Mouse (Mus musculus): ENCODE measurements around the gene Itga2b.

The Itga2b gene

DNA sequence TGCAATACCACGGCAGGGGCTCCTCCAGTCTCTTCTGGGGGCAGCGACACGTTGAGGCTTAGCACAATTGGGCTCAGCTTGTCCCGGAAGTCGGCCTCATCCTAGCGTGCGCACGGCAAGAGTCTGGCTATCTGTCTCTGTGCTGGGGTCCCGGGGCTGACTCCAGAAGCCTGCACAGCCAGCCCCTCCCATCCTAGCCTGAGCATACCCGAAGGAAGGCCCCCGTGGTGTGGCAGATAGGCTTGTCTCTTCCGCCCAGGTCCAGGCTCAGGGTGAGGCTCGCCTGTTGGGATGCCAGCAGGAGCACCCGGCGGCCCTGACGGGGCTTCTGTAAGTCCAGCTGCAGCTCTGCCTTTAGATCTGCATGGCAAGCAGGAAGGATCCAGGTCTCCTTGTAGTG, 9.4 kb downstream of the Itga2b start:
- DNase-seq (ENCODE audit: low read depth, low spot score): no peak

DNA sequence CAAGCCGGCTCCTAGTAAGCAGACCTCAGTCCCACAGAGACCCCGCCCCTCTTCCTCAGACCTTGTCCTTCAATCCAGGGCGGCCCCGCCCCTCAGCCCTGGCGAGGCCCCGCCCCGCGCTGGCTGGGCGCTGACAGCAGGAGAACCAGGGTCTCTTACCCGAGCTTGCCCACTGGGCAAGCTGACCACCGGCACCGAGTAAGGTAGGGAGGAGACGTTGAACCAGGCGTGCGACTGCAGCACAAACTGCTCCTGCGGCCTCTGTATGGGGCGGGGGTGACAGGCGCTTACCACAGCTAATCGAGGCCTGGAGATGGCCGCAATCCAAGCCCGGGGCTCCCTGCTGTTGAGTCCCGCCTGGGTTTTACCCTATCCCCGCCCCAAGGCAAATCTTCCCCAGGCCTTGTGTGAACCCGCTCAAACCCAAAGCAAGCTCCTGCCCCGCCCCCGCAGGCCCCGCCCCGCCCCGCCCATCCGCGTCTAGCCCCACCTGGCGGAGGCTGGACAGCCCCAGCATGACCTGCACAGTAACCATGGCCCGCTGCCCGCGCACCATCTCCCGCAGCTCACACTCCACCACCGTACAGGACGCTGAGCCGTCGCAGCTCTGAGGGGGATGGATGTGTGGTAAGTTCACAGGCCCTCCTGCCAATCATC, 14.1 kb downstream of the Itga2b start:
- no peak for DNase-seq (ENCODE audit: low read depth, low spot score)

DNA sequence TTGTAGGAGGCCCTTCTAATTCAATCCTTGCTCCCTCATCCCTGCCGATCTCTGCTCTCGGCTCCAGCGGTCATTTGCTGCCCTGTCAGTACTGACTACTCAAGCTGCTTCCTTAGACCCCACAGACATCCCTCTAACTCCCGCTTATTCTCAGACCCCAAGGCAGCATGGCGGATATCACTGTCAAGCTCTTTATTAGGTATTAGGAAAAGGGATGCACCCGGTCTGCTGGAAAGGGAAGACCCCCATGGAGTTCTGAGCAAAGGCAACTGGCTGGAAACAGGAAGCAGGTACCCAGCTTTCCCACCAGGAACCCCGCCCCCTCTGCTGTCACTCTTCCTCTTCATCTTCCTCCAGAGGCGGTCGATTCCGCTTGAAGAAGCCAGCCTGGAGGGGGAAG, 16.8 kb downstream of the Itga2b start:
- no peak for DNase-seq (ENCODE audit: low read depth, low spot score)

DNA sequence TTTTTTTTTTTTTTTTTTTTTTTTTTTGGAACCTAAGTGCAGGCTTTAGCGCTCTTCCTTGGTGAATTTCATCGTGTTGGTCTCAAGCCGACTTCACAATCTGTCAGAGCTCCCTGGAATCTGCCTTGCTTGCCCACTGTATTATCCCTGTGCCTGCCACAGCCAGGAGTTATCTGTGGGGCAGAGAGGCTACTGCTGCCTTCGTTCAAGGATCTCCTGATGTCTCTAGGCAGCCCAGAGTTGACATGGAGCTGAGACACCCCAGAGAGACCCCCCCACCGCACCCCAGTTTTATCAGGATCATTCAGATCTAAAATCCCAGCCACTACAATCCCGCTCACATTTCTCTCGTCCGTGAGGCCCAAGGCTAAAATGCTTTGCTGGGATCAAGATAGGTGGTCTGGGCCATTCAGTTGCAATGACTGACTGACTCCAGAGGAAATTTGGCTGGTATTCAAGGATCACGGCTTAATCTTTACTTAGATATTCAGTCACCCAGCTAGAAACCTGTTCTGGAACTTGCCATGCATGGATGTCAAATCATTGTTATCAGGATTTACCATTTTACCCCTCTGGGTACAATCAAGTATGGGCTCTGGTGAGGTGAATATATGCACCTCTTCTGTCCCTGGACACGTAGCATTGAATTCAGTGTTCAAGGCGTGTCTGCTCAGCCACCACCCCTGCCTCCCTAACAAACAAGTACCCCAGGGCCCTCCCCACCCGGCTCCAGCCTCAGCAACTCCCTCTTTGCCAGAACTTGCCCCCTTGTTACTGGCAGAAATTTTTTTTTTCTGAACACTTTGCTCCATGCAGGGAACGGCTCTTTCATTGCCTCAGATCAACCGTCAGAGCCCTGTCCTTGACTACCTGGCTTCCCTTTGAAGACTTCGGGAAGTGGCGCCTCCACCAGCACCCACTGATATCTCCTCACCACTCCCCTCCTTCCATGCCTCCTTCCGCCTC, 20.6 kb downstream of the Itga2b start:
- DNase-seq (ENCODE audit: low read depth, low spot score): no peak

DNA sequence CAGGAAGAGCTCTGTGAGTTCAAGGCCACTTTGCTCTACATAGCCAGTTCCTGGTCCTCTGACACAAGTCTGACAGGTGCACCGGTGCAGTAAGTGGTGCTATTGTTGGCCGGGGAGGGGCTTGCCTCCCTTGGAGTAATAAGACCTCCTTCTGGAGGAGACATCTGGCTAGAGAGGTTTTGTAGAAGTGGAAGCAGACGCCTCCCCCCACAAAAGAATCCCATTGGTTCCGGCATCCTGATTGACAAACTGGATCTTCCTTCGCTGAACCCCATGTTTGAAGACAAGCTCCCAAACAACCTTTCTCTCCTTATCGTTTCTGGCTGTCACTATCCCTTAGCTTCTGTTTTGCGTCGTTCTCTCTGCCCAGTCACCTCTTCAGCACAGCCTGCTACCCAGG, 21.6 kb downstream of the Itga2b start:
- no peak for DNase-seq (ENCODE audit: low read depth, low spot score)

DNA sequence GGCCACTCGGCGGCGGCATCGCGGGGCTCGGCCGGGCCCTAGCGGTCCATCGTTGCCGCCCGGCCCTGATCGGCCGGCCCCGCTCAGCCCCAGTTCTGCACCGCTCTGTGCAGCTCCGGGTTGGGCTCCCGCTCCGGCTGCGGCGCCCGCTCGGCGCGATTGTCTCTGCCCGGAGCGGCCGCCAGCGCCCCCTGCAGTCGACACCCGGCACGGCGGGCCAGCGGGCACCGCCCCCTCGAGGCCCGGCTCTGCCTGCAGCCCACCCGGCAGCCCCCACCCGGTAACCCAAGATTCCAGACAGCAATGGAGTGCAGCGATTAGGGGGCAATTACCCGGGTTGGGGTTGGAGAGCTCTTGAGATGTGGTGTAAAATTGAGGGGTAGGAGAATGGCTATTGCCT, 22.4 kb downstream of the Itga2b start, which contains the start of gene Fam171a2:
Fam171a2 (minus strand) TSS at position 186 of the 400 bp plus-strand sequence.
- no peak for DNase-seq (ENCODE audit: low read depth, low spot score)

DNA sequence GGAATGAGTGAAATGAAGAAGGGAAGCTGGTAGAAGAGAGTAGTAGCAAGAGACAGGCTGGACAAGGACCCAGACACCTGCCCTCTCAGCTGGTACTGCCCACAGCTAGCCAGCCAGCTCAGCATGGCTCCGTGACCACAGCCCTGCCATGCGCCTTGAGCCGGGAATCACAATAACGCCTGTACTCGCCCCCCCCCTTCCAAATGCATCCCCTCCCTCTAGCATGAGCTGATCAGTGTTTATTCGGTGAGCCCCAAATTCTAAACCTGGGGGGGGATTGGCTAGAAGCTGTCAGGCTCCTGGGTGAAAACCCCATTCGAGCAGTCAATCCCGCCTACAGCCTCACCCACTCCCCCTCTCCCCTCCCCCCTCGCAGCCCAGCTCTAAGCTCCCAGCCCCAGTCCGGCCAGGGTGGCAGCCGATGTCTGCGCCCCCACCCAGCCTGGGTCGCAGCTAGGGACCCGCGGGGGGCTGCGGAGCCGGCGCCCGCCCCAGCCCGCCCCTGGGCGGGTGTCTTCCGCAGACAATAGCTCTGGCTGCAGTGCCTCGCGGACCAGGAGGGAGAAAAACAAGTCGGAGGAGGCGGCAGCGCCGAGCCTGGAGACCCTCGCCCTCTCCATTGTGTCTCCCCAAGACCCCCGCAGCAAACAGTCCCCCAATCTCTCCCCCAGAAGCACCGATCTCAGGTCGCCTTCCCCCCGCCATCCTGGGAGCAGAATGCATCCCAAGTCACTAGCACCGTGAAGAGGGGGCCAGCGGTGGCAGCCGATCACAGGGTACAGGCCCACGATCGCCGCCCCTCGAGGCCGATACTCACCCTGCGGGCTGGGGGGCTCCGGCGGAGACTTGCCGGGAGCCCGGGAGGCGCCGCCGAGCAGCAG, 23.1 kb downstream of the Itga2b start:
- DNase-seq (ENCODE audit: low read depth, low spot score): no peak

DNA sequence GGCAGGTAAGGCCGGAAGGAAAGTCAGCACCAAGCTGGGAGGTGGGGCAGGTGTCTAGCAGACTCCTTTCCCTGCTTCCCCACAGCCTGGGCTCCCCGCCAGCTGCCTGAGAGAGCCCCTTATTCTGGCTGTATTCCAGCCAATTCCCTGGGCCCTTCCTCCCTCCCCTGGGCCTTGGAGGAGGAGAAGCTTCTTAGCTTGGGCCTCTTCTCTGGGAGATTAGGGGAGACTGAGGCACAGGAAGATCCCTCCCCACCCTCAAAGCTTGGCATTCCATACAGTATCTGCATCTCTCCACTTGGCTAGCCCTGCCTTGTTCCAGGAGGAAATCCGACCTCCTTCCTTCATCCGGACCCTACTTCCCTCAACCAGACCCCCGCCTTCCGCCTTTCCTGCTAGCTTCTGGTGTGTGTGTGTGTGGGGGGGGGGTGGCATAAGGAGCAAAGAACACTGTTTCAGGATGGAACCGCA, 24.0 kb downstream of the Itga2b start:
- no peak for DNase-seq (ENCODE audit: low read depth, low spot score)

DNA sequence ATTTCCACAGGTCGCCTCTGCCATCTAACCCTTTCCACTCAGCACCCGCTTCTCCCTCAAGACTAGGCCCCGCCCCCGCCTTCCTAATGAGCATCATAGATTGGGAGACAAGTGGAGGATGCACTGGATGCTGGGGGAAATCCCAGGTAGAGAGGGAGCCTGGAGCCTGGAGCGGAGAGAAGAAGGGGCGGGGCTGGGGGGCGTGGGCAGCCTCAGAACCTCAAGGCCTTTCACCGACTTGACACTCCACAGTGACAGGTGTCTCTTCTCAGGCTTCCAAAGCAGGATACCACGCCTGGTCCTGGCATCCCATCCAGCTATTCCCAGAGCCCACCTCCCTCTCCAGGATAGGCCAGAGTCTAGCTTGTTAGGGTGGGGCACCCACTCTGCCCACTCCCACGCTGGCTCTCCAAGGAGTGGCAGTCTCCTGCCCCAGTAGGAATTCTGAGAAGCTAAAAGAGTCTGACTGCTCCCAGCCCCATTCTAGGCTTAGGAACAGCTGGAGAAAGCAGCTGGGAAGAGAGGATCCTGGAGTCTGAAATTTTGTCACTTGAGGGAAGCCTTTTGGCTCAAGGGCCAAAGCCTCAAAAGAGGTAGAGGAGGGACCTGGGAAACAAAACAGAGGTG, 24.5 kb downstream of the Itga2b start:
- DNase-seq (ENCODE audit: low read depth, low spot score): no peak

DNA sequence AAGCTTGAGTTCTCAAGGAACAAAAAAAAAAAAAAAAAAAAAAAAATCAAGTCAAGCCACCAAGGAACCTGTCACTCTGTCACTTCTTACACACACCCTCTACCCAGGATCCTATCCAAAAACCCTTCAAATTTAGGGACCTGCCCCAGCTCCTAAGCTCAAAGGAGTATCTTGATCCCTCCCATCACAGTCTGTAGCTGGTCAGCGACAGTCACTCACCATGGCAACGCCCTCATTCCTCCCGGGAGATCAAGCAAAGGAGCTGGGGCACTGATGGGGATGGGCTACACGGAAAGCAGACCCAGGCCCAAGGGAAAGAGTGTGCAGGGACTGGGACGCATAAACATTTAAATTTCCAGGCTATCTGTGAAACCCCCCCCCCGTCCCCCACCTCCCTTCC, 25.1 kb downstream of the Itga2b start:
- no peak for DNase-seq (ENCODE audit: low read depth, low spot score)

DNA sequence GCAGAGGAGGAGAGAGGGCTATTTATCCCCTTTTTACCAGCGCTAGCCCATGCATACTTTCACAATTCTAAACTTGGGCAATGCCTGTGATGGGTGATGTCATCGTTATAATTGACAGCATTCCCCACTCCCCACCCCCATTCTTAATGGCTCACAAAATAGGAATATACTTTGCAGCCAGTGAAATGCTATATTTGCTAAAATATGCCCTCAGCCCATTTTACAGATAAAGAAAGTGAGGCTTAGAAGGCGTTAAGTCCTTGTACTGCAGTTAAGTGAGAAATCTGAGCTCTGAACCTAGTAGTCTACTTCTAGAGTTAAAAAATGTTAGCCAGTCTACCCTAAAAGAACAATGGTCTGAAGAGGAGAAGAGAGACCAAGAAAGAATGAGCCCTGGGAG, 25.6 kb downstream of the Itga2b start:
- DNase-seq (ENCODE audit: low read depth, low spot score): no peak

DNA sequence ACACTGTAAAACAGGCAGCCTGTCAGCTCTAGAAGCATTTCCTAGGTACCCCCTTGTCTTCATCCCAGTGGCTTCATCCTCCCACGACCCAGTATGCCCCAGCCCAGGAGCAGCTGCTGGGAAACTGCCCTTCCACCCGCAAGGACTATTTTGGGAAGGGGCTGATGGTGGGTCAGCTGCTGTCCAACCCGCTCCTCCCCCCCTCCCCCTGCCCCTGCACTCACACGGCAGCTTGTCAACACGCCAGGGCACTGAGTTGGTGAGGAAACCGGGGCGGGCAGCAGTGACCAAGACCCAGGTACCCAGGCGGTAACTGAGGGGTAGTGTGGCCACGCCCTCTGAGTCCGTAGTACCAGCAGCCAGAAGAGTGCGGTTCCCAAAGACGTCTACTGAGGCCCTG, 26.2 kb downstream of the Itga2b start:
- DNase-seq (ENCODE audit: low read depth, low spot score): no peak

DNA sequence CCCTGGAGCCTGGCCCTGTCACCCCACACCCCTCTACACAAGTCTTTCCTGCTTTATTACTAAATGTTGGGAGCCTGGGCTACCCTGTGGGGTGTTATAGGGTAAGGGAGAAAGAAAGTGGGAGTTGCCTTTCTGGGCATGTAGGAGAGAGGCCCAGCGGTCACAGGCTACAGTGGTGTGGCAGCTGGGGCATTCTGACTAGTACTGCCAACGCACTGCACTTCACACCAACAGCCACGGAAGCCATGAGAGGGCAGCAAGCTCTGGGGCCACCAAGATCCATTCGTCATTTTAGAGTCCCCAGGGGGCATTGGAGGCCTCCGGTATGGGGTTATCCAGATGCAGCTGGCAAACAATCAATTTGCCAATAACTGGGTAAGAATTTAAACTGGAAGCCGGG, 27.8 kb downstream of the Itga2b start:
- DNase-seq (ENCODE audit: low read depth, low spot score): no peak

DNA sequence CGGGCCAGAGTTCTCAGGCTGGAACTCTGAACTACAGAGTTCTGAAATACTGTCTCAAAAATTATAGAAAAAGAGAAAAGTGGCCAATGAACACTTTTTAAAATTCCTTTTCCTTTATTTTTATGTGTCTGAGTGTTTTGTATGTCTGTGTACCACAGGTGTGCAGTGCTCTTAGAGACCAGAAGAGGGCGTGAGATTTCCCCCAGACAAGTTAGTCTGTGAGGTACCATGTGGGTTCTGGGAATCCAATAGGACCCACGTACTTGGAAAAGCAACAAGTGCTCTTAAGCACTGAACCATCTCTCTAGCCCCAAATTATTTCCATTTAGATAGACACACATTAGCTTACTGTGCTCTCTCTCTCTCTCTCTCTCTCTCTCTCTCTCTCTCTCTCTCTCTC, 28.5 kb downstream of the Itga2b start:
- no peak for DNase-seq (ENCODE audit: low read depth, low spot score)

DNA sequence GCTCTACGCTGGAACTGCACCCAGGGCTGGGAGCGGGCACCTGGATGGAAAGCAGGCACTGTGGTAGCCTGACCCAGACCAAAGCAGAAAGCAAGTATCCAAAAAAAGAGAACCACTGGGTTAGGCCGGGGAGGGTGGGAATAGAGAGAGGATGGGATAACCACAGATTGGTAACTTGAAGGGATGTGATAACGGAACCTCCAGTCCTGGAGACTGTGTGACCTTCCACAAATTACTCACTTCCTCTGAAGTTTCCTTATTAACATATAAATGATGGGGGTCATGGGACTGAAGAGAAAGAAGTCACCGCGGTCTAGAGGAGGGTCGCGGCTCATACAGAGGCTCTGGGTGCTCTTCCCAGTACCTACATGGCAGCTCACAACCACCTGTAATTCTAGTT, 29.7 kb downstream of the Itga2b start:
- no peak for DNase-seq (ENCODE audit: low read depth, low spot score)

DNA sequence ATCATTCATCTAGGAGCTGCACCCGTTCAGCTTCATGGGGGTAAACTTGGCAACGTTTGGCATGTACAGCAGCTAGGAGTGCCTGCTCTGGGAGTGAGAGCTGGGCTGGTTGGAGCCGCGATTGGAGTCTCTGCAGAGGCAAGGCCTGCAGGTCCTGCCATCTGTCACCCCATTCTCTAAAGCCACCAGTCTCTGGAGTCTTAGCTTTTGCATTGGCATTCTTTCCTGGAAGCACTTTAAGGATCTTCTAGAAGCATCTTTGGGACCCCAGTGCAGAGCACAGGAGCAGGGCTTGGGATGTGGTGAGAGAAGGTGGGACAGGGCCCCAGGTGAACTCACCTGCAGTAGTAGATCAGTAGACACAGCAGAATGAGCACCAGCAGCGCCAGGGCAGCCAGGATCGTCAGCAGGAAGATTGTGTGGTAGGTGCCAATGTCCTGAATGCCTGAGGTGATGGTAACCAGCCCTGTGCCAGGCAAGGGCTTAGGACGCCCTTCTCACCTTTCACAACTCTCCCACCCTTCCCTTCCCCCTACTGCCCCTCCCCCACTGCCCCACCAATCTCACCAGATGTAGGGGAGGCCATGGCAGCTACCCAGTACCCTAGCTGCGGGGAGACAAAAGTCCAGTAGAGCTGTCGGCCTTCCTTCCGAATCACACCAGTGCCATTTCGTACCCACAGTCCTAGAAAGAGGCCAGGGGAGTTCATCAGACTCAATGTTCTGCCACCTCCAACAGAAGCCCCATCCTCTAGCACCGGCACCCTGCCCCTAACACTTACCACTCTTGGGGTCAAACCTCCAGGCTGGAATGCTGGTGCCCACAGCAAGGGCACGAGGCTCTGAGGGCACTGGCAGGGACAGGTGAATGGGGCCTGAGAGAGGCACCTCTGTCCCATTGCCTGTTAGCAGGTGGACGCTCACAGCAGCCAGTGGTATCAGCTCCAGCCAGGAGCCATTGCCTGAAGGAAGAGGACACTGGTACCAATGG, 30.5 kb downstream of the Itga2b start:
- DNase-seq (ENCODE audit: low read depth, low spot score): no peak

DNA sequence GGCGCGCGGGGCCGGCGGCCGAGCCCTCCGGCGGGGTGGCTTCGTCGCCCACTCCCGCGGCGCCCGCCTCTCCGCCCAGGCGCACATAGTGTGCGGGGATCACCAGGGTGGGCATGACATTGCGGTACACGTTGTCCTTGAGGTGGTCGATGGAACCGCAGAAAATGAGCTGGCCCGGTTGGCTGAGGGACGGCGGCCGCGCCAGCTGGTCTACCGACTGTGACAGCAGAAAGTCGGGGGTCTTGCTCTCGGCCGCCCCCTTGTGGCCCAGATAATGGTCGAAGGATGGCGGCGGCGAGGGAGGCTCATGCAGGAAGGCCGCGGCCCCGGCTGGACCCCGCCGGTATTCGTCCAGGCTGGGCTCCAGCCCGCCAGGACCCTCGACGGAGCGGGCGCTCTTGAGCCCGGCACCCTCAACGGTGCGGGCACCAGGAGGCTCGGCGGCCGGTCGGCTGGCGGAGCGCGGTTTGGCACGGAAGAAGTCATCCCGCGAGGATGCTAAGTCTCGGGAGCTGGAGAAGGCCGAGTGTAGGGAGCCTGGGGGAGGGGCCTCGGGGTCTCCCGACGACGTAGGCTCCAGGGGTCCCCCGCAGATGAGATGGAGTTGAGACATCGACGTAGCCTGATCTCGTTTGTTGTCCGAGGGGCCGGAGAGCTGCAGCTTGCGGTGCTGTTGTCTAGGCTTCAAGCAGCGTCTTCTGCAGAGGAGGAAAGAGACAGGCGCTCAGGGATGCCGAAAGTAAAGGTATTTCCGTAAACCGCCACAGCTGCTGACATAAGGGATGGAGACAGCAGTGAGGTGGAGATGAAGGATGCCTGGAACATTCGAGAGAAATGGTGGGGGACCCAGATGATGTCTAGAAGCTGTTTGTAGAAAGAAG, 31.5 kb downstream of the Itga2b start:
- no peak for DNase-seq (ENCODE audit: low read depth, low spot score)

DNA sequence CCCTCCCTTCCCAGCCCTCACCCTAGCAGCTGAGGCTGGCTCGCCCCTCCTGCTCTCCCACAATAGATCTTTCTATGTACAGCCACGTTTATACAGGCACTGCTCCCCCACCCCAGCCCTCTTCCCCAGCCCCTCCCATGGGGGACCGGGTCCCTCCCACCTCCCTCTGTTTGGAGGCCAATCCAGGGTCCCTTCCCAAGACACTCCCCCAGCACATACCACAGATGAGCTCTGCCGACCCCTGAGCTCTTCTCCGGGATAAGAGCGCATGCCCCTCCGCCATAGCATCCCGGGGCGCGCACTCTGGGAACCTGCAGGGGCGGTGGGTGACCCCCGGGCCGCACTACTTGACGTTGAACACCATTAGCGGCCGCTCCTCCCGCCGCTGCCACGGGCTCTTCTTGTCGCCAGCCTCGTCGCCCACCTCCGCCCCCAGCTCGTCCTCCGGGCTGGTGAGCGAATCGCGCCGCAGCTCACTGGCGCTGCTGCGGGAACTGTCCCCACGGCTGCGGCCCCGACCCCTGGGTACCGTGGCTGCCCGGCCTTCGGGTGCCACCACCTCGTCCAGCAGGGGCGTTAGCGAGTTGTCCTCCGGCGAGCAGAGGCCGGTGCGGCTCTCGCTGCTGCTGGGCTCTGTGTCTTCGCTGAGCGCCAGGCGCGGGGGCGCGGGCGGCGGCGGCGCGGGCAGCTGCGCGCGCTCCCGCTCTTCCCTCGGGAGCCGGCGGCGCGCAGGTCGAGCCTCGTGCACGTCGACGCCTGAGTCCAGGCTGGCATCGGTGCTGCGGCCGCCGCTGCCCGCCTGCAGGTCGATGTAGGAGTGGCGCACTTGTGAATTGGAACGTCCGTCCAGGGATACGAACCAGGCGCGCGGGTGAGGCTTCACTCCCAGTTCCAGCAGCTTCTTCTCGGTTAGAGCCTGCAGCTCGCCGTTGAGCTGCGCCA, 32.5 kb downstream of the Itga2b start:
- DNase-seq (ENCODE audit: low read depth, low spot score): no peak
